Mouse (Mus musculus): ENCODE measurements around the gene Cep72. TPM values are rescaled to one million over a fixed set of nuclear protein-coding genes. Genes with fewer than 3 reads are reported as not detected.
"Not testable (repeated sequence)": the region's sequence is repeated elsewhere in the genome, so short reads cannot be mapped to it uniquely, and the experiment has no call there.

Gene Cep72
- polyA plus RNA-seq, 1 experiment from 2014 or later: 10.3 TPM

GRCm38 (mm10) chr13:74073369-74073768 lies 11.3 kb upstream of the Cep72 start:
- Histone ChIP-seq H3K4me1 (replicated peaks; ENCODE audit: control insufficient read depth, insufficient read depth, low read length) (no peaks in the 10 kb centered on the region), H3K4me2 (ENCODE audit: low read length) (no peak overlapping the region), H3K4me3 (replicated peaks; ENCODE audit: low read length) (no peak overlapping the region), H3K27ac (ENCODE audit: low read length) (no peak overlapping the region), H3K27me3 (replicated peaks; ENCODE audit: control insufficient read depth, insufficient read depth, low read length) (no peaks in the 10 kb centered on the region; the same call in 1 of the 2 replicates), H3K9me3 (ENCODE audit: control insufficient read depth, low read length) (no peaks in the 10 kb centered on the region), H3K36me3 (ENCODE audit: control insufficient read depth, insufficient read depth) (no peaks in the 10 kb centered on the region), H3K9ac (replicated peaks; ENCODE audit: low read depth, low read length) (no peak overlapping the region)
- WGBS: 88% methylated on average over 7 of the region's 7 CpGs
- no peak for ATAC-seq

- no peak for ATAC-seq
- H3K27ac ChIP-seq (ENCODE audit: low read length): no peak overlapping the region
- no peak overlapping the region for H3K4me2 ChIP-seq (ENCODE audit: low read length)
- no peaks in the 10 kb centered on the region for H3K4me1 ChIP-seq (replicated peaks; ENCODE audit: control insufficient read depth, insufficient read depth, low read length)
- no peaks in the 10 kb centered on the region for H3K9me3 ChIP-seq (ENCODE audit: control insufficient read depth, low read length)
- no peaks in the 10 kb centered on the region for H3K36me3 ChIP-seq (ENCODE audit: control insufficient read depth, insufficient read depth)
- H3K27me3 ChIP-seq (replicated peaks; ENCODE audit: control insufficient read depth, insufficient read depth, low read length): no peaks in the 10 kb centered on the region
- 73% methylated on average over 3 of the region's 3 CpGs for WGBS
- no peak overlapping the region for H3K9ac ChIP-seq (replicated peaks; ENCODE audit: low read depth, low read length)
- H3K4me3 ChIP-seq (replicated peaks; ENCODE audit: low read length): no peak overlapping the region
These were observed 9.6 kb upstream of the Cep72 start for GRCm38 (mm10) chr13:74071714-74072113.

GRCm38 (mm10) chr13:74071244-74071643 lies 9.1 kb upstream of the Cep72 start:
- not testable (repeated sequence) for H3K36me3 ChIP-seq (ENCODE audit: control insufficient read depth, insufficient read depth); H3K27ac ChIP-seq (ENCODE audit: low read length); ATAC-seq; H3K4me1 ChIP-seq (replicated peaks; ENCODE audit: control insufficient read depth, insufficient read depth, low read length); H3K4me3 ChIP-seq (replicated peaks; ENCODE audit: low read length); H3K27me3 ChIP-seq (replicated peaks; ENCODE audit: control insufficient read depth, insufficient read depth, low read length); H3K9me3 ChIP-seq (ENCODE audit: control insufficient read depth, low read length); H3K9ac ChIP-seq (replicated peaks; ENCODE audit: low read depth, low read length); H3K4me2 ChIP-seq (ENCODE audit: low read length)
- 78% methylated on average over 1 of the region's 1 CpGs for WGBS

GRCm38 (mm10) chr13:74066576-74066975 lies 4.5 kb upstream of the Cep72 start:
- no peak for ATAC-seq
- Histone ChIP-seq H3K36me3 (ENCODE audit: control insufficient read depth, insufficient read depth) (no peaks in the 10 kb centered on the region), H3K27ac (ENCODE audit: low read length) (no peak overlapping the region), H3K9ac (replicated peaks; ENCODE audit: low read depth, low read length) (no peak overlapping the region), H3K4me2 (ENCODE audit: low read length) (no peak overlapping the region), H3K9me3 (ENCODE audit: control insufficient read depth, low read length) (no peaks in the 10 kb centered on the region), H3K27me3 (replicated peaks; ENCODE audit: control insufficient read depth, insufficient read depth, low read length) (no peaks in the 10 kb centered on the region), H3K4me3 (replicated peaks; ENCODE audit: low read length) (no peak overlapping the region), H3K4me1 (replicated peaks; ENCODE audit: control insufficient read depth, insufficient read depth, low read length) (no peaks in the 10 kb centered on the region)
- WGBS: 69% methylated on average over 1 of the region's 1 CpGs

- WGBS: 83% methylated on average over 1 of the region's 1 CpGs
- Histone ChIP-seq H3K27me3 (replicated peaks; ENCODE audit: control insufficient read depth, insufficient read depth, low read length) (no peaks in the 10 kb centered on the region), H3K4me1 (replicated peaks; ENCODE audit: control insufficient read depth, insufficient read depth, low read length) (no peaks in the 10 kb centered on the region), H3K9ac (replicated peaks; ENCODE audit: low read depth, low read length) (no peak overlapping the region), H3K27ac (ENCODE audit: low read length) (no peak overlapping the region), H3K9me3 (ENCODE audit: control insufficient read depth, low read length) (no peaks in the 10 kb centered on the region), H3K4me3 (replicated peaks; ENCODE audit: low read length) (no peak overlapping the region), H3K36me3 (ENCODE audit: control insufficient read depth, insufficient read depth) (no peaks in the 10 kb centered on the region), H3K4me2 (ENCODE audit: low read length) (no peak overlapping the region)
- ATAC-seq: no peak
These were observed 1.4 kb upstream of the Cep72 start for GRCm38 (mm10) chr13:74063340-74064050.

- Histone ChIP-seq H3K36me3 (ENCODE audit: control insufficient read depth, insufficient read depth) (0 out of 2 replicates have a peak, but pooled peaks cover 5% of the 10 kb centered on the region), H3K4me2 (ENCODE audit: low read length) (peak overlapping the region; percentile 57), H3K27ac (ENCODE audit: low read length) (no peak overlapping the region), H3K27me3 (replicated peaks; ENCODE audit: control insufficient read depth, insufficient read depth, low read length) (no peaks in the 10 kb centered on the region), H3K9me3 (ENCODE audit: control insufficient read depth, low read length) (no peaks in the 10 kb centered on the region), H3K9ac (replicated peaks; ENCODE audit: low read depth, low read length) (peak overlapping the region; percentile 84; the same call in 1 of the 2 replicates), H3K4me3 (replicated peaks; ENCODE audit: low read length) (peak overlapping the region; percentile 89), H3K4me1 (replicated peaks; ENCODE audit: control insufficient read depth, insufficient read depth, low read length) (no peaks in the 10 kb centered on the region)
- ATAC-seq: no peak
- WGBS: 33% methylated on average over 9 of the region's 11 CpGs
These were observed 454 bp upstream of the Cep72 start for GRCm38 (mm10) chr13:74062378-74063128.

- Histone ChIP-seq H3K4me3 (replicated peaks; ENCODE audit: low read length) (no peak overlapping the region), H3K9ac (replicated peaks; ENCODE audit: low read depth, low read length) (no peak overlapping the region), H3K4me2 (ENCODE audit: low read length) (no peak overlapping the region), H3K36me3 (ENCODE audit: control insufficient read depth, insufficient read depth) (0 out of 2 replicates have a peak, but pooled peaks cover 6% of the 10 kb centered on the region), H3K4me1 (replicated peaks; ENCODE audit: control insufficient read depth, insufficient read depth, low read length) (no peaks in the 10 kb centered on the region), H3K27ac (ENCODE audit: low read length) (no peak overlapping the region), H3K9me3 (ENCODE audit: control insufficient read depth, low read length) (no peaks in the 10 kb centered on the region), H3K27me3 (replicated peaks; ENCODE audit: control insufficient read depth, insufficient read depth, low read length) (no peaks in the 10 kb centered on the region)
- WGBS: 96% methylated on average over 9 of the region's 9 CpGs
- no peak for ATAC-seq
These were observed 4.0 kb downstream of the Cep72 start for GRCm38 (mm10) chr13:74058081-74058480.

- Histone ChIP-seq H3K9me3 (ENCODE audit: control insufficient read depth, low read length) (no peaks in the 10 kb centered on the region), H3K27ac (ENCODE audit: low read length) (no peak overlapping the region), H3K9ac (replicated peaks; ENCODE audit: low read depth, low read length) (no peak overlapping the region), H3K36me3 (ENCODE audit: control insufficient read depth, insufficient read depth) (0 out of 2 replicates have a peak, but pooled peaks cover 6% of the 10 kb centered on the region), H3K4me2 (ENCODE audit: low read length) (no peak overlapping the region), H3K4me3 (replicated peaks; ENCODE audit: low read length) (no peak overlapping the region), H3K27me3 (replicated peaks; ENCODE audit: control insufficient read depth, insufficient read depth, low read length) (no peaks in the 10 kb centered on the region), H3K4me1 (replicated peaks; ENCODE audit: control insufficient read depth, insufficient read depth, low read length) (no peaks in the 10 kb centered on the region)
- no peak for ATAC-seq
- 90% methylated on average over 1 of the region's 1 CpGs for WGBS
These were observed 5.9 kb downstream of the Cep72 start for GRCm38 (mm10) chr13:74056194-74056593.

- ATAC-seq: no peak
- H3K36me3 ChIP-seq (ENCODE audit: control insufficient read depth, insufficient read depth): peaks cover 5% of the 10 kb centered on the region; the same call in 1 of the 2 replicates
- H3K9ac ChIP-seq (replicated peaks; ENCODE audit: low read depth, low read length): no peak overlapping the region
- H3K4me2 ChIP-seq (ENCODE audit: low read length): no peak overlapping the region
- H3K9me3 ChIP-seq (ENCODE audit: control insufficient read depth, low read length): no peaks in the 10 kb centered on the region
- no peaks in the 10 kb centered on the region for H3K27me3 ChIP-seq (replicated peaks; ENCODE audit: control insufficient read depth, insufficient read depth, low read length)
- H3K4me1 ChIP-seq (replicated peaks; ENCODE audit: control insufficient read depth, insufficient read depth, low read length): no peaks in the 10 kb centered on the region; the same call in 1 of the 2 replicates
- H3K4me3 ChIP-seq (replicated peaks; ENCODE audit: low read length): no peak overlapping the region
- no peak overlapping the region for H3K27ac ChIP-seq (ENCODE audit: low read length)
- WGBS: 94% methylated on average over 3 of the region's 3 CpGs
These were observed 22.2 kb downstream of the Cep72 start for GRCm38 (mm10) chr13:74039926-74040325.

All from forebrain, embryonic 16.5 days (tissue).